Mouse (Mus musculus) kidney, adult 8-10 months (tissue): ENCODE data around the gene Tigd2.
"Not testable (repeated sequence)": the region's sequence is repeated elsewhere in the genome, so short reads cannot be mapped to it uniquely, and the experiment has no call there.

ENCODE experiments used
- DNase-seq, 2 experiments: peaks; one replicate each; pipeline ENCODE4 v3.0.0; 2022

Tigd2 gene

DNA sequence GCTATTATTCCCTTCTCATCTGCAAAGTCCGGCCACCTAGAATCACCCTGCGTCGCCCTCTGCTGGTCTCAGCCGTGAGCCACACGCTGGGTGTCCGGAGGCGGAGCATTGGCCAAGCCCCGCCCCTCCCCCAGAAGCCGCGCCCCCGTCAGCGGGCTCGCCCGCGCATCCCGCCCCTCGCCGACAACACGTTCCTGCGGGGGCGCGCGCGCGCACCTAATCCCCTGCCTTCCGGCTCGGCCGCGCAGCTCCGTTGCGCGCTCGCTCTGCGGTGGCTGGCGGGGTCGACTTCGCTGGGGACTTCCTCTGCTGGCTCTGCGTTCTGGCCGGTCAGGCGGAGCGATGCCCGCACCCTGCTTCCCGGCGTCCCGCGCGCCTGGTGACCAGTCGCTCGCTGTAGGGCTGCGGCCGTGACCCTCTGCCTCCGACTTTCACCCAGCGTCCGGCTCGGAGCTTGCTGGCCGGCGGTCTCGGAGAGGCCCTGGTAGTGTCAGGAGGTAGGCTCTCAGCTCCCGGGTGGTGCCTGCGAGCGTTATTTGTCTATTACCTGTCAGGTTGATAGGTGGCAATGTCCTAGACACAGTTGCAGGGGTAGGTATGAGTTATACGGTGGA, at the start of gene Tigd2:
Gene Tigd2 (plus strand): TSS at position 186 of the 614 bp plus-strand sequence.
- DNase-seq: peak; percentile 81 to 88

DNA sequence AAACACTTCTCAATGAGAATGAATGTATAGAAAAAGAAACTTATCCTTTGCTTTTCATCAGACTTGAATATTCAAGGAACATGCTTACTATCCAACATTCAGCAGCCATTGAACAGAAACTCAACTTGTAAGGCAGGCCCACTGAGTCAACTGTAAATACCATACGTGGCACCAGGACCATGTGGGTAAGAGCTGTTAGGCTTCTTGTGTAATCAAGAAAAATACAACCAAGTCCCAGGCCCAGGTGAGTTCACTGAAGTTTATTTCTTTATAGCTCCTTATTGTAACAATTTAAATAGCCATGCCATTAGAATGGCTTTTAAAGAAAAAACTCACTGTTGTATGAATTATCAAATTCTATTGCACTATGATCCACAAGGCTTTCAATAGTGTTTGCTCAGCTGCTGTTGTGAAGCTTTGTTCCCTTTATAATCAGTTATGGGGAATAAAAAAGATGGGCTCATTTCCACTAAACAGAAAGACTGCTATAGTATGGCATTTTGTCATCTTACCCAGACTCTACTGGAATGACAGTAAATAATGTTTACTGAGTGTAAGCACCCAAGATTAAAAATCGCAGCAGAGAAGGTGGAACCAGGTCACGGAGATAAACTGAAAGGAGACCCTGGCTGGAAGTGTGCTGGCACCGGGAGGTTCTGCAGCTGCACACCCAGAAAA, 46.7 kb upstream of the Tigd2 start:
- no peak for DNase-seq

DNA sequence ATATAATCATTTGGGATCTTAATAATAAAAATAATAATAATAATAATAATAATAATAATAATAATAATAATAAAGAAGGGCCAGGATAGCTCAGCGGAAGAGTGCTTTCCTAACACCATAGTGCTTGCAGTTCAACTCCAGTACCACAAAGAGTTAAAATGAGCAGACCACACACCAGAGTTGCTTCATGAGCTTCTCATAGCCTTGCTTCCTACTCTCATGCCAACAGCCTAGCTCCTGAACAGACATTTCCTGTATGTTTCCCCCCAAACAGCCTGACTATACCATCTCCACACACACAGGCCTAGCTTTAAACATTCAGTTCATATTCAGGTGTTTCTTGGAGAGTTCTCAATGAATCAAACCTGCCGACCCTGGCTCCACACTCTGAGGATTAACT, 45.8 kb upstream of the Tigd2 start:
- DNase-seq: no peak

DNA sequence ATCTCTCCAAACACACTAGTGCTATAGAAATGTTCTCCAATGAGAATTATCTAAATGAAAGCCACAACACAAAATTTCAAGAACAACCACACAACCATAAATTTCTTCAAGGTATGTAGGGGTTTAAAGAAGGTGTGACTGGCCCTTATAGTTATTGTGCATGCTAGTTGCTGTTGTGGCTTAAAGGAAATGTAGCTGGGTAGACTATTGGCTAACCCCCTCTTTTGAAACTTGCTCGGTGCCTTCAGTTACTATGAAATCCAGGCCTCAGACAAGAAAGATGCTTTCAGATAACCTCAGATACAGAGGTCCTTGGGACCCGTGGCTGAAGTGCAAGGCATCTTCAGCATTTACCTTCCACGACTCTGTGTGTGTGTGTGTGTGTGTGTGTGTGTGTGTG, 45.3 kb upstream of the Tigd2 start:
- no peak for DNase-seq

DNA sequence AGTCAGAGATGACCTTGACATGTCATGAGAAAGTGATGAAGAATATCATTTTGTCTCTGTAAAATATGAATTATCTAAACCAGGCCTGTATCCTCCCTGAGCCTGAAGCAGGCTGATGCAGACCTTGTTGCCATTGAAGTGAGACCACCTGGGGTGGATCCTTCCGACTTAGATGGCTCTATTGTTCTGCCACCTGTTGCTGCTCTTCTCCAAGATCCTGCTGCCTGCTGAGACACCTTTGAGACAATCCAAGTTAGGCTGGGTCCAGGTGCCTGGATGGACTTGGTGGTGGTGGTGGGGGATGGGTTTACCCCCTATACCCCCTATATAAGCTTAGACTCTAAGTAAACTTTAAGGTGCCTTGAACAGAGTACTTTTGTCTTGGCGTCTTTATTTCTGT, 39.7 kb upstream of the Tigd2 start:
- no peak for DNase-seq

DNA sequence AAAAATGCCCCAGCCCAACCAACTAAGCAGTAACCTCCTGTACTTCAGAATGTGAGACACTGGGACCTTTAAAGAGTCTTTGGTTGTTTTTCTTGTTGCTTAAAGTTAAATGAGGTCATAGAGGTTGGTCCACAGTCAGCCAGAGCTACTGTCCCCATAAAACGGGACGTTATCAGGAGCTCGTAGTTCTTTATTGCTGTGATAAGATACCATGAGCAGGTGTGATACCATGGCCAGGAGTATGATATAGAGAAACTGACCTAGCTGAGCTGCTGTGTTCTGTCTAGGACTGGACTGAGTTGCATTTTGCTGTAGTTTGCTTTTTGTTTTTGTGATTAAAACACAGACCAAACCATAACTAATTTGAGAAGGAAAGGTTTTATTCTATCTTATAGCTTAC, 37.4 kb upstream of the Tigd2 start:
- no peak for DNase-seq

DNA sequence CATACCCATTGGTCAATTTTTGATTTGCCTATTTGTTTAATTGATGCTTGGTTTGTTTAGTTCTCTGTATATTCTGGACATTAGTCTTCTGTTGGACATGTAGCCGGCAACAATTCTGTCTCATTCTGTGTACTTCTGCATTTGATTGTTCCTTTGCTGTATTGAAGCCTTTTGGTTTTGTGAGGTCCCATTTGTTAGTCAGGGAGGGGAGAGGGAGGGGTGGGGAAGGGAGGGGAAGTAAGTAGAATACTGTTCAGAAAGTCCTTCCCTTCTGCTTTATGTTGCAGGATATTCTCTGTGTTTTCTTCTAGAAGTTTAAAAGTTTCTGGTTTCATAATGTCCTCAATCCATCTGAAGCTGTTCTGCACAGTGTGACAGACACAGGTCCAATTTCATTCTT, 34.7 kb upstream of the Tigd2 start:
- DNase-seq: no peak

DNA sequence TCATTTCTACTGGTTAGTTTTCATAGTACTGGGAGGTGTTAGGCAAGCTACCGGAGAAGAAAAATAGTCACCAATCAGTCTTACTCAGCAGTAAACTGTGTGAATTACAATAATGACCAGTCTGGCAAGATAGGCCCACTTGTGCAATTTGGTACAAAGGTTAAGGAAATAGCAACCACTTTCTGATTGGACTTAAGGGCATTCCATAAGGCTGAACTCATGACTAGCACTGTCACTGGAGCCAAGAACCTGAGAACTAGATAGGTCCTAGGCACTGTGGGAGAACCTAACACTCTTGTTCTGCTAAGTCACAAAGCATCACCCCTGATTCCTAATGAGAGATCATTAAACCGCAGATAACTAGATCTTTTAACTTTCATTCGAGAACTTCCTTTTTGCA, 30.6 kb upstream of the Tigd2 start:
- peak; percentile 11 to 65 for DNase-seq

DNA sequence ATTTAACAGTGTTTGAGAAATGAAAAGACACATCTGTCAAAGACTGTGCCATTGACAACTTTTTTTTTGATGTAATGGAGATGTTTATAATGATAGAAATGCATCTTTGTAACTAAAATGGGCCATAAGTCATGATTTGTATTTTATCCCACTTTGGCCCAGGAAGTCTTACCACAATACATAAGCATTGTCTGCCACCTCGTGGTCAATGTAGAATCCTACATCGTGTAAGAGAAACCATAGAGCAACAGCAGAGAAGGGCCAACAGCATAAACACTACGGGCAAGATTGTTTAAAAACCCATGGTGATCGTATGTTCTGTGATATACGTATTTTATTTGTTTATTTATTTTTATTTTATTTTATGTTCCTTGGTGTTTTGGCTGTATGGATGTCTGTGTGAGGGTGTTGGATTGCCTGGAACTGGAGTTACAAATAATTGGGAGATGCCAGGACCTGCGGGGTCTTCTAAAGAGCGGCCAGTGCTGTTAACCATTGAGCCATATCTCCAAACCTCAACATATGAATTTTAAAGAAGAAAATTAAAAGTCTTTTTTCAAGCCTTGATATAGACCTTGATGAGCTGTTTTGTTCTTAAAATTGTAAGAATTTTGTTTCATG, 28.2 kb upstream of the Tigd2 start:
- DNase-seq: peak; percentile 59 to 60

DNA sequence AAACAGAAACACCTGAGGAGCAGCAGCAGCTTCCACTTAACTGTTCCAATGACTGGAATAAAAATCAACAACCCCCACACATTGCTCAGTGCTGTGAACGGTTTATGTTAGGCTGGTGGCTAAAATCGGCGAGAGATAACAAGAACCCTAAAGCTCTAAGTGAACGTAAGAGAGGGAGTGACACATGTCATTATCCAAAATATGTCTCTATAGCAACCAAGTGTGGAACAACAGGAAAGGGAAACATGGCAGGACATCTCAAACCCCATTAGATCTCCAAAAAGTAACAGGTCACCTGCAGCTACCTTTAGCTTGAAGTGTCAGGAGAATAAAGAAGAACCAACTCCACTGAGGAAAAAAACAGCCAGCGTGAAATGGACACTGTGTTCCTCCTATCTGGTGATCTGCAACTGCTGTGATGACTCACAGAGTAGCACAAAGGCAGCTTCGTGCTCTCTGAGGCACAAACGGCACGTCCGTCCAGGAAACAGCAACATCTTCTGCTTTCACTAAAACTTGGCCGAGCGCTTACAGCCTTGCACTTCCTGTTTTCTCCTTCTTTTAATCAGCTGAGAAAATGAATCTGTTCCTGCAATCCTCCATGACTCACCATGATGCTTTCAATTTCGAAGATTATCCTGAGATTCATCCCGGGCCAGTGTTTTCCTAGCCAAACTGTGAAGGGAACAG, 23.5 kb upstream of the Tigd2 start:
- peak in 1 of 2 experiments; percentile 7 for DNase-seq

DNA sequence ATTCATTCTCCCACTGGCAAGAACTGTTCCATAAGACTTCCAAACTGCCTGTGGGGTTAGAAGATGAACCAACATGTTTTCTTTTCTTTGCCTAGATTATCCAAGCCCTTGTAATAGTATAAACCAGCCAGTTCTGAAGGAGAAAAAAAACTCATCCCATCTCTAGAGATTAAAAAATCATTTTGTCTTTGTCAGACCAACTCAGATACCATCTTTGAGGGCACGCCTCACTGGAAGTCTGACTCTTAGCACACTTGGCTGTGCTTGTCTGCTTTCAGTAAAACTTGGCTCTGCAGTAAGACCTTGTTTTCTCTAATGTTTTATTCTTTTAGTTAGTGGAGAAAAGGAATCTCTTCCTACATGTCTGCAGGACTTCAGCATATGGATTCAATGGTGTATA, 18.7 kb upstream of the Tigd2 start:
- DNase-seq: no peak

DNA sequence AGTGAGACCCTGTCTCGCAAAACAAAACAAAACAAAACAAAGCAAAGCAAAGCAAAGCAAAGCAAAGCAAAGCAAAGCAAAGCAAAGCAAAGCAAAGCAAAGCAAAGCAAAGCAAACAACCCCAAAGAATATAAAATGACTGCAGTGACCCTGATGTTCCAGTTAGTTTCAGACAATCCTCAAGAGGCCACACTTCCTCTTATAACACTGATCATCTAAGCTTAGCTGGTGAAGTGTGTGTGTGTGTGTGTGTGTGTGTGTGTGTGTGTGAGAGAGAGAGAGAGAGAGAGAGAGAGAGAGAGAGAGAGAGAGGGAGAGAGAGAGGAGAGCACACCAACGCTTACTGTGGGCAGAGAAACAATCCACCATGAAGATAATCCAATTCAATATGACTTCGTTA, 14.2 kb upstream of the Tigd2 start:
- DNase-seq: not testable (repeated sequence)

DNA sequence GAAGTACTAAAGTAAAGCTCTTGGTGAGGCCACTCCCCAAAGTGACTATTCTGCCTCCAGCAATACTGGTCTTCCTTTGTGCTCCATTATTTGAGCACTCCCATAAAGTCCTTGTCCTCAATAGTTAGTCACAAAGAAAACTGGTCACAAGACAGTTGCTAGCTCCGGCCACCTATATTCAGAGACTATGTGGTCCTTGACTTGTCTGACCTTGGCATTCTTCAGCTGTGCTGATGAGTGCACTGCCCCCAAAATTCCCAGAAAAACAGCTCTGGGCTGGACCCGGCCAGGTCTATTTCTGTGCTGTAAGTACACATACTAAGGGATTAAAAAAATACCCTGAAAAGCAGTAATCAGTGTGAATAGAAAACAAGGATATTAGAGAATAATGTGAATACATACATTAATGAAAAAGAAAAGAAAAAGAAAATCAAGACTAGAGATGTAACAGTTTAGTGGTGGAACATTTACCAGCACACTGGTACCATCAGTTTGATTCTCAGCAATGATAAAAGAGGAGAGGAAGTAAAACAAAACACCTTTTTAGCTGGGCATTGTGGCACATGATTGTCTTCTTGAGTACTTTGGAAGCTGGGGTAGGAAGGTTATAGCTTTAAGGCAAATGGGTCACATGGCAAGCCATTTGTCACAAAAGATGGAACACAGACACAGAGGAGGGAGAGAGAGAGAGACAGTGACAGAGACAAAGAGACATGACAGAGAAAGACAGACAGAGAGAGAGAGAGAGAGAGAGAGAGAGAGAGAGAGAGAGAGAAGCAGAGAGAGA, 12.6 kb upstream of the Tigd2 start:
- DNase-seq: no peak

DNA sequence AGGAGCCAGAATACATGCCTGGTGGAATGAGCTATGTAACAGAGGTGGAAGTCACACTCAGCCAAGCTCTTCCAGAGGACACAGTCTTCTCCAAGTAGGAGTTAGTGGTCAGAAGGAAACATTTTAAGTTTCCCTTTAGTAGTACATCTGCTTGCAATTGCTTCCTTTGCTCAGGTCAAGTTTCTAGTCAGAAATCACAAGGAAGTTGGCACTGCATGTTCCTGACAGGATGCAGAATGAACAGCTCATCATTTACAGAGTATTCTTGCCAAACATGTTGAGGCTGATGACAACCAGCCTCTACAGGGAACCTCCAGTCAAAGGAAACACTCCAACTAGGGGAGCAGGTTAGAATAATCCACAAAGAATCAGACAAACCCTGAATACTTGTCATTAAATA, 11.9 kb upstream of the Tigd2 start:
- no peak for DNase-seq

DNA sequence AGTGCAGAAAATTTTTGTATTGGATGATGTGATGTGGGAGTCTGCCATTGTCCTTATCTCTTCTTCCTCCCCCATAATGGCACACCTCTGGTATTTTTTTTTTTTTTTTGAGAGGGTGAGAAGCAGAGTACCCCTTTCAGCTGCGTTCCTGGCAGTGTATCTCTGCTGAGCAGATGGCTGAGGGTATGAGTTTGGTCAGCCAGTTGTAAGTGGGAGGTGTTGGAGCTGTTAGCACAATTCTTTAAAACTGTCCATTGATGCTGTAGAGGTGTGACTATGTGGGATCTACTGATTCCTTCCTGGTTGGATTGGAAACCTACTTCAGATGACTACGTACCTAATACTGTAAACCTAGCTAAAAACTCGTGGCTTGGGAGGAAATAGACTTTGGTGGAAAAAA, 10.3 kb upstream of the Tigd2 start:
- no peak for DNase-seq

DNA sequence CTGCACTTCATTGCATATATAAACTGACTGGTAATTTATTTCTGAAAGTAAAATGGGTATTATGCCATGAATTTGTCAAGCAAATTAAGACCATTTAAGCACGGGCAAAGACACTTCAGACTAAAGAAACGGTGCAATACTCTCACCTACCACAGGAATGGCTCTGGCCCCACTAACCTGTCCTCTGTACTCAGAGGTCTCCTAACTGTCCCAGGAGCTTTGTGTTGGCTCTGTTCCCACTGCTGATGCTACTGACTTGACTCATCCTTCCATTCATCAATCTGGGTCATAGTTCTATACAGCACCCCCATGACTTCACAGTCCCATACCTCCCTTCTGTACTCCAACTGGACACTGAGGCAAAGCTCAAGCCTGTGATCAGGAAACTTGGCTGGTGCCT, 9.6 kb upstream of the Tigd2 start:
- DNase-seq: no peak

DNA sequence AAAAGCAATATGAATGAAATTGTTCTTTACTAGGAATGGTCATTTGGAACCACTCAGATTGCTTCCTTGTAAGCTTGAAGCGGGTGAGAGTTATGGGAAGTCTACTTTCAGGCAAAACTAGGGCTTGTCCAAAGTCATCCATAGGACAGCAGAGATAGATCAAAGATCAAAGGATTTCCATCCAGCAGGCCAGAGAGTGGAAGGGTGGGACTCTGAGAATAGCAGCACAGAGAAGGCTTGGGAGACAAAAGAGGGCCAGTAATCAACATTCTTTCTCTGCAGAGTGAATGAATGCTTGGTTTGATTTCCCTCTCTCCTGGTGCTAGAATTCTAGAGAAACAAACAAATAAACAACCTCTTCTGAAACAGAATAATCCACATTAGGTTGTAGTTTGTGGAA, 1.1 kb upstream of the Tigd2 start:
- no peak for DNase-seq

DNA sequence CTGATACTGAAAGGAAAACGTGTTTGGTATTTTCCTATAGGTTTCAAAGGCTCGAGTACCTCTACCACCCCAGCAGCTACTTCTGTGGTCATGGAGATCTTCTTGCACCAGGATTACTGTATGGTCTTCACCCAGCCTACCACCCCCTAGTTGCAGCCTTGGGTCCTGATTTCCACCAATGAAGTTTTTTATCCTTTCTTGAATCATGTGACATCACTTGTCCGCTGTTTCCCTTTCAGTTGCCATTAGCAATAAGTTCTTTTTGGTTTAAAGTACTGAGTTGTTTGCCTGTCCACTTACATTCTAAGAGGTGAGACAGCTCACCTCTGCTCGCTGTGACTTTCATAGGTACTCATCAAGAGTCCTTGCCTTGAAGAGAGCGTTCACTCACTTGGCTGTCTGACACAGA, 633 bp downstream of the Tigd2 start:
- DNase-seq: peak; percentile 6 to 37

DNA sequence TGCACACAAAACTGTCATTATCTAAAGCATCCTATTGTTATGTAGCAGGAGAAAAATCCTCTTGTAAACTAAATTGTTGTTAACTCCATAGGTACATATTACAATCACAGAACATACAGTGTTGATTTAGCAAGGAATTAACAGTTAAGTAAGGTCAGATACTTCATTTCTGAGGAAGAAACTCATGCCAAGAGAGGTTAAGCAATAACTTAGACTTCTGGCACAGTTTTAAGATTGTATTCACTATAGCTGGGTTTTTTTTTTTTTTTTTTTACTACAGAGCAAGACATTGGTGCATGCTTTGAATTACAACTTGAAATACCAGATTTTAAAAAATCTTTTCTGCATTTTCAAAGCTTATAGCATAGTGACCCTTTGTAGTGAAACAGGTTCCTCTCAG, 24.5 kb downstream of the Tigd2 start:
- DNase-seq: no peak

DNA sequence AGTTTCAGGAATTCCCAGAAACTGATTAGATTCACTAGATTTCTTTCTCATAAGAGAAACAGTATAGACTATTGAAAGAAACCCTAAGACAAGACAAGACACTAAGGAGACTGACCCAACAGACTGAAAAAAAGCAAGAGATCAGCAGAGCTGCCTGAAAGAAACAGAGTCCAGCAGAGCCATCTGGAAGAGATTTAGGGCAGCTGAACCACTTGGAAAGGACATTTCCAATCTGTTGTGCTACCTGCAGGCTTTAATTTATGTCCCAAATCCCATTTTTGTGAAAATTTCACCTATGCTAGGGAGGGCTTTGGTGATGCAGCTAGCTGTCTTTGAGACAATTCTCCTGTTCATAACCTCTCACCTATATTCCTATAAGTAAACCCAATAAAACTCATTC, 25.0 kb downstream of the Tigd2 start:
- DNase-seq: no peak

DNA sequence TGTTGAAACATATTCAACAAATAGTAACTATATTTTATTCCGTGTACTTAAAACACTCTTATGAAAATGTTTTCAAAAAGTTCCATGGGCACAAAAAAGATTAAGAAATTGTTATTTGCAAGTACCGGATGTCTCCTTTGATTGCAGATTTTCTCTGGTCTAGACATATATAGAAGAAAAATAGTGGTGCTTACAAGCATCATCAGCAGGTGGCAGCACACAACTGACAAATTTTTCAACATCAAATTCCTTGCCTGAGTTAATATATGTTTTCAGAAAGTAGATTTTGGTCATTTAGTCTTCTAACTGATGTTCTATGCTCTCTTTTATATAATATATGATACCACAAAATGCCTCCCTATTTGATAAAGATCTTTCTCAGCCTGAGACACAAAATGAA, 41.0 kb downstream of the Tigd2 start:
- DNase-seq: peak; percentile 12 to 47

DNA sequence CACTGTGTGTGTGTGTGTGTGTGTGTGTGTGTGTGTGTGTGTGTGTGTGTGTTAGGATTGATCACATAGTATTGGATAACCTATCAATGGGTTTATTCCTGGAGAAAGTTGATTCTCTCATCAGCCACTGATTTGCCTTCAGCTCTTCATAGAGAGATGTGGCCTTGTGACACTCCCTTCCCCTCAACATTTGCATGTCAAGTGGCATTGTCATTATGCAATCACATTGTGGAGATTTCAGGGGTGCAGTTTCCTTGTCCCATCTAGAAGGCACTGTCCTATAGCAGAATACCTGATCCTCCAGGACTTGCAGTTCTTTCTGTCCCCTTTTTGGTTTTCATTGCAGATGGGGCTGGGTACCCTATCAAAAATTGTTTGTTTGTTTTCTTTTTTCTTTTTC, 41.9 kb downstream of the Tigd2 start:
- no peak for DNase-seq

DNA sequence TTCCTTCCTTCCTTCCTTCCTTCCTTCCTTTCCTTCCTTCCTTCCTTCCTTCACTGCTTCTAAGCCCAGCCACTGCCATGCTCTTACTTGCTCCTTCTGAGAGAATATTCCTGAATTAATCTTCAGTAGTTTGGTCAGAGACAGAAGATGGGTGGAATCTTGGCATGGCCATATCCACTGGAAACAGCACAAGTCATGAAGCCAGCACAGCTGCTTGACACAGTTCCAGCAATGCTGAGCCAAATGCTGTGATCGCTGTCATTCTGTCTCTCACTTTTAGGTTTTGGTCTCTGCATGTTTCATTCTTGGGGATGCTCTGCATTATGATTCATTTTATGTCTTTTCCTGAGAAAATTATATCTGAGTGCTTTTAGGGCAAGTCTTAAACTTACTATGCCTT, 47.2 kb downstream of the Tigd2 start:
- no peak for DNase-seq
